Mouse (Mus musculus): ENCODE measurements around the gene Lin28a. TPM values are rescaled to one million over a fixed set of nuclear protein-coding genes. Genes with fewer than 3 reads are reported as not detected.

Gene Lin28a
- polyA plus RNA-seq, 1 experiment from 2014 or later, result 0.08 TPM

GRCm38 (mm10) chr4:134058908-134059307 lies 40.3 kb upstream of the Lin28a start:
- H3K9ac ChIP-seq (ENCODE audit: low read length), result no peak overlapping the region
- 75% methylated on average over 6 of the region's 6 CpGs for WGBS
- no peak for ATAC-seq (replicated peaks; ENCODE audit: low FRiP score, low TSS enrichment, low read depth)

GRCm38 (mm10) chr4:134058166-134058715 lies 39.6 kb upstream of the Lin28a start:
- no peaks in the 10 kb centered on the region for H3K36me3 ChIP-seq (ENCODE audit: control insufficient read depth, insufficient read depth, low read length)
- H3K9ac ChIP-seq (ENCODE audit: low read length), result no peak overlapping the region
- H3K27me3 ChIP-seq (replicated peaks; ENCODE audit: control insufficient read depth, insufficient read depth, low read length), result no peaks in the 10 kb centered on the region
- peak overlapping the region; percentile 38 for H3K4me2 ChIP-seq (ENCODE audit: low read length)
- no peak for ATAC-seq (replicated peaks; ENCODE audit: low FRiP score, low TSS enrichment, low read depth)
- H3K4me3 ChIP-seq (ENCODE audit: low read depth, low read length), result no peak overlapping the region
- H3K9me3 ChIP-seq (ENCODE audit: control insufficient read depth, low read length), result no peaks in the 10 kb centered on the region
- no peak overlapping the region for H3K27ac ChIP-seq (ENCODE audit: low read depth)
- DNase-seq (ENCODE audit: low spot score), result no peak
- 27% methylated on average over 14 of the region's 14 CpGs for WGBS
- H3K4me1 ChIP-seq (replicated peaks; ENCODE audit: control insufficient read depth, insufficient read depth, low read length), result peaks cover 6% of the 10 kb centered on the region

More at GRCm38 (mm10) chr4:134058908-134059307, 40.3 kb upstream of the Lin28a start:
- H3K4me2 ChIP-seq (ENCODE audit: low read length), result no peak overlapping the region
- no peaks in the 10 kb centered on the region for H3K27me3 ChIP-seq (replicated peaks; ENCODE audit: control insufficient read depth, insufficient read depth, low read length)
- H3K36me3 ChIP-seq (ENCODE audit: control insufficient read depth, insufficient read depth, low read length), result no peaks in the 10 kb centered on the region
- no peaks in the 10 kb centered on the region for H3K9me3 ChIP-seq (ENCODE audit: control insufficient read depth, low read length)
- H3K4me1 ChIP-seq (replicated peaks; ENCODE audit: control insufficient read depth, insufficient read depth, low read length), result peaks cover 6% of the 10 kb centered on the region
- no peak for DNase-seq (ENCODE audit: low spot score)
- no peak overlapping the region for H3K27ac ChIP-seq (ENCODE audit: low read depth)
- H3K4me3 ChIP-seq (ENCODE audit: low read depth, low read length), result no peak overlapping the region

- 89% methylated on average over 3 of the region's 3 CpGs for whole genome bisulfite sequencing
- Histone ChIP-seq H3K27me3 (replicated peaks; ENCODE audit: control insufficient read depth, insufficient read depth, low read length) (no peaks in the 10 kb centered on the region), H3K4me3 (ENCODE audit: low read depth, low read length) (no peak within 1 kb of the TSS), H3K9ac (ENCODE audit: low read length) (no peak within 1 kb of the TSS), H3K4me2 (ENCODE audit: low read length) (no peak within 1 kb of the TSS), H3K4me1 (replicated peaks; ENCODE audit: control insufficient read depth, insufficient read depth, low read length) (peaks cover 7% of the 10 kb centered on the region; the same call in 1 of the 2 replicates), H3K36me3 (ENCODE audit: control insufficient read depth, insufficient read depth, low read length) (no peaks in the 10 kb centered on the region), H3K27ac (ENCODE audit: low read depth) (no peak within 1 kb of the TSS), H3K9me3 (ENCODE audit: control insufficient read depth, low read length) (0 out of 2 replicates have a peak, but pooled peaks cover 3% of the 10 kb centered on the region)
- ATAC-seq (replicated peaks; ENCODE audit: low FRiP score, low TSS enrichment, low read depth), result no peak
- no peak for DNase-seq (ENCODE audit: low spot score)
These were observed 34.9 kb upstream of the Lin28a start, which contains the start of gene Zfp683 for GRCm38 (mm10) chr4:134053538-134053937. TSS of gene Zfp683 (plus strand) at chr4:134053838.

GRCm38 (mm10) chr4:134052560-134052959 lies 33.9 kb upstream of the Lin28a start:
- Histone ChIP-seq H3K36me3 (ENCODE audit: control insufficient read depth, insufficient read depth, low read length) (no peaks in the 10 kb centered on the region), H3K4me2 (ENCODE audit: low read length) (no peak overlapping the region), H3K9me3 (ENCODE audit: control insufficient read depth, low read length) (0 out of 2 replicates have a peak, but pooled peaks cover 3% of the 10 kb centered on the region), H3K4me3 (ENCODE audit: low read depth, low read length) (no peak overlapping the region), H3K27ac (ENCODE audit: low read depth) (no peak overlapping the region), H3K4me1 (replicated peaks; ENCODE audit: control insufficient read depth, insufficient read depth, low read length) (peaks cover 7% of the 10 kb centered on the region; the same call in 1 of the 2 replicates), H3K27me3 (replicated peaks; ENCODE audit: control insufficient read depth, insufficient read depth, low read length) (no peaks in the 10 kb centered on the region), H3K9ac (ENCODE audit: low read length) (no peak overlapping the region)
- WGBS, result 24% methylated on average over 8 of the region's 8 CpGs
- ATAC-seq (replicated peaks; ENCODE audit: low FRiP score, low TSS enrichment, low read depth) (no peak), DNase-seq (ENCODE audit: low spot score) (no peak)

GRCm38 (mm10) chr4:134051912-134052311 lies 33.3 kb upstream of the Lin28a start:
- ATAC-seq (replicated peaks; ENCODE audit: low FRiP score, low TSS enrichment, low read depth), result no peak
- peaks cover 7% of the 10 kb centered on the region; the same call in 1 of the 2 replicates for H3K4me1 ChIP-seq (replicated peaks; ENCODE audit: control insufficient read depth, insufficient read depth, low read length)
- no peaks in the 10 kb centered on the region for H3K36me3 ChIP-seq (ENCODE audit: control insufficient read depth, insufficient read depth, low read length)
- 0 out of 2 replicates have a peak, but pooled peaks cover 3% of the 10 kb centered on the region for H3K9me3 ChIP-seq (ENCODE audit: control insufficient read depth, low read length)
- H3K9ac ChIP-seq (ENCODE audit: low read length), result no peak overlapping the region
- WGBS, result 76% methylated on average over 5 of the region's 5 CpGs
- no peaks in the 10 kb centered on the region for H3K27me3 ChIP-seq (replicated peaks; ENCODE audit: control insufficient read depth, insufficient read depth, low read length)
- H3K27ac ChIP-seq (ENCODE audit: low read depth), result no peak overlapping the region
- no peak overlapping the region for H3K4me2 ChIP-seq (ENCODE audit: low read length)
- DNase-seq (ENCODE audit: low spot score), result no peak
- H3K4me3 ChIP-seq (ENCODE audit: low read depth, low read length), result no peak overlapping the region

GRCm38 (mm10) chr4:134047648-134048047 lies 29.0 kb upstream of the Lin28a start:
- no peak overlapping the region for H3K9ac ChIP-seq (ENCODE audit: low read length)

GRCm38 (mm10) chr4:134043041-134043440 lies 24.4 kb upstream of the Lin28a start:
- ATAC-seq (replicated peaks; ENCODE audit: low FRiP score, low TSS enrichment, low read depth) (no peak), DNase-seq (ENCODE audit: low spot score) (no peak)
- H3K4me2 ChIP-seq (ENCODE audit: low read length), result no peak overlapping the region
- H3K9ac ChIP-seq (ENCODE audit: low read length), result no peak overlapping the region
- H3K36me3 ChIP-seq (ENCODE audit: control insufficient read depth, insufficient read depth, low read length), result no peaks in the 10 kb centered on the region
- WGBS, result 38% methylated on average over 2 of the region's 2 CpGs
- no peak overlapping the region for H3K27ac ChIP-seq (ENCODE audit: low read depth)
- no peaks in the 10 kb centered on the region for H3K27me3 ChIP-seq (replicated peaks; ENCODE audit: control insufficient read depth, insufficient read depth, low read length)
- no peak overlapping the region for H3K4me3 ChIP-seq (ENCODE audit: low read depth, low read length)
- H3K4me1 ChIP-seq (replicated peaks; ENCODE audit: control insufficient read depth, insufficient read depth, low read length), result 0 out of 2 replicates have a peak, but pooled peaks cover 4% of the 10 kb centered on the region
- no peaks in the 10 kb centered on the region for H3K9me3 ChIP-seq (ENCODE audit: control insufficient read depth, low read length)

More at GRCm38 (mm10) chr4:134047648-134048047, 29.0 kb upstream of the Lin28a start:
- Histone ChIP-seq H3K27me3 (replicated peaks; ENCODE audit: control insufficient read depth, insufficient read depth, low read length) (no peaks in the 10 kb centered on the region), H3K4me3 (ENCODE audit: low read depth, low read length) (no peak overlapping the region), H3K27ac (ENCODE audit: low read depth) (no peak overlapping the region), H3K36me3 (ENCODE audit: control insufficient read depth, insufficient read depth, low read length) (no peaks in the 10 kb centered on the region), H3K4me1 (replicated peaks; ENCODE audit: control insufficient read depth, insufficient read depth, low read length) (peaks cover 5% of the 10 kb centered on the region; the same call in 1 of the 2 replicates), H3K9me3 (ENCODE audit: control insufficient read depth, low read length) (0 out of 2 replicates have a peak, but pooled peaks cover 3% of the 10 kb centered on the region), H3K4me2 (ENCODE audit: low read length) (no peak overlapping the region)
- WGBS, result 57% methylated on average over 5 of the region's 5 CpGs
- no peak for ATAC-seq (replicated peaks; ENCODE audit: low FRiP score, low TSS enrichment, low read depth)
- no peak for DNase-seq (ENCODE audit: low spot score)

GRCm38 (mm10) chr4:134041317-134042123 lies 22.9 kb upstream of the Lin28a start:
- ATAC-seq (replicated peaks; ENCODE audit: low FRiP score, low TSS enrichment, low read depth) (no peak), DNase-seq (ENCODE audit: low spot score) (no peak)
- WGBS, result 56% methylated on average over 9 of the region's 9 CpGs
- H3K4me3 ChIP-seq (ENCODE audit: low read depth, low read length), result no peak overlapping the region
- H3K9ac ChIP-seq (ENCODE audit: low read length), result no peak overlapping the region
- no peak overlapping the region for H3K27ac ChIP-seq (ENCODE audit: low read depth)
- H3K4me2 ChIP-seq (ENCODE audit: low read length), result no peak overlapping the region
- no peaks in the 10 kb centered on the region for H3K27me3 ChIP-seq (replicated peaks; ENCODE audit: control insufficient read depth, insufficient read depth, low read length)
- H3K9me3 ChIP-seq (ENCODE audit: control insufficient read depth, low read length), result no peaks in the 10 kb centered on the region
- H3K36me3 ChIP-seq (ENCODE audit: control insufficient read depth, insufficient read depth, low read length), result no peaks in the 10 kb centered on the region
- 0 out of 2 replicates have a peak, but pooled peaks cover 4% of the 10 kb centered on the region for H3K4me1 ChIP-seq (replicated peaks; ENCODE audit: control insufficient read depth, insufficient read depth, low read length)
